Mouse (Mus musculus): ENCODE data around the gene Taldo1. TPM values are rescaled to one million over a fixed set of nuclear protein-coding genes. Genes with fewer than 3 reads are reported as not detected.

The Taldo1 gene
- total and polyA plus RNA-seq, 2 experiments from 2014 or later: 166 to 255 TPM

GRCm38 (mm10) chr7:141423811-141424210 lies 31.8 kb downstream of the Taldo1 start:
- H3K27me3 ChIP-seq (ENCODE audit: insufficient read depth, low read length): no peaks in the 10 kb centered on the region
- H3K27ac ChIP-seq (ENCODE audit: low read depth, low read length): no peak overlapping the region
- TF ChIP-seq CTCF (IDR thresholded peaks at IDR 0.05): no peak
- H3K4me1 ChIP-seq (ENCODE audit: insufficient read depth, low read length): peaks cover 7% of the 10 kb centered on the region
- ATAC-seq (ENCODE audit: low FRiP score): no peak
- no peak overlapping the region for H3K4me3 ChIP-seq (ENCODE audit: low read depth, low read length)
- peaks cover 14% of the 10 kb centered on the region for H3K36me3 ChIP-seq (ENCODE audit: insufficient read depth, low read length)
- WGBS: 75% methylated on average over 4 of the region's 4 CpGs
- H3K9ac ChIP-seq (replicated peaks; ENCODE audit: low read length, poor library complexity, severe bottlenecking): no peak overlapping the region
- DNase-seq (ENCODE audit: low spot score): no peak
- no peak overlapping the region for H3K4me2 ChIP-seq (ENCODE audit: low read depth, low read length, poor library complexity, severe bottlenecking)
- H3K9me3 ChIP-seq (ENCODE audit: low read length): no peaks in the 10 kb centered on the region

- no peak for ATAC-seq (ENCODE audit: low FRiP score)
- no peak for TF ChIP-seq CTCF (IDR thresholded peaks at IDR 0.05)
- Histone ChIP-seq H3K4me1 (ENCODE audit: insufficient read depth, low read length) (peaks cover 11% of the 10 kb centered on the region), H3K27me3 (ENCODE audit: insufficient read depth, low read length) (no peaks in the 10 kb centered on the region), H3K27ac (ENCODE audit: low read depth, low read length) (no peak overlapping the region), H3K36me3 (ENCODE audit: insufficient read depth, low read length) (peaks cover 33% of the 10 kb centered on the region), H3K4me3 (ENCODE audit: low read depth, low read length) (no peak overlapping the region), H3K9me3 (ENCODE audit: low read length) (no peaks in the 10 kb centered on the region), H3K4me2 (ENCODE audit: low read depth, low read length, poor library complexity, severe bottlenecking) (no peak overlapping the region), H3K9ac (replicated peaks; ENCODE audit: low read length, poor library complexity, severe bottlenecking) (no peak overlapping the region)
- DNase-seq (ENCODE audit: low spot score): no peak
- 89% methylated on average over 12 of the region's 12 CpGs for WGBS
Observed at GRCm38 (mm10) chr7:141426948-141427730, 35.1 kb downstream of the Taldo1 start.

GRCm38 (mm10) chr7:141428701-141429100 lies 36.7 kb downstream of the Taldo1 start:
- Histone ChIP-seq H3K4me1 (ENCODE audit: insufficient read depth, low read length) (peaks cover 14% of the 10 kb centered on the region), H3K9ac (replicated peaks; ENCODE audit: low read length, poor library complexity, severe bottlenecking) (peak overlapping the region; percentile 82), H3K9me3 (ENCODE audit: low read length) (no peaks in the 10 kb centered on the region), H3K4me2 (ENCODE audit: low read depth, low read length, poor library complexity, severe bottlenecking) (peak overlapping the region; percentile 85), H3K4me3 (ENCODE audit: low read depth, low read length) (peak overlapping the region; percentile 57), H3K27ac (ENCODE audit: low read depth, low read length) (peak overlapping the region; percentile 81), H3K36me3 (ENCODE audit: insufficient read depth, low read length) (peaks cover 42% of the 10 kb centered on the region), H3K27me3 (ENCODE audit: insufficient read depth, low read length) (no peaks in the 10 kb centered on the region)
- ATAC-seq (ENCODE audit: low FRiP score) (no peak), DNase-seq (ENCODE audit: low spot score) (peak; percentile 15)
- TF ChIP-seq CTCF (IDR thresholded peaks at IDR 0.05): no peak
- WGBS: 49% methylated on average over 5 of the region's 5 CpGs

- Histone ChIP-seq H3K4me1 (ENCODE audit: insufficient read depth, low read length) (peaks cover 18% of the 10 kb centered on the region), H3K27ac (ENCODE audit: low read depth, low read length) (peak within 1 kb of the TSS; percentile 81), H3K9me3 (ENCODE audit: low read length) (no peaks in the 10 kb centered on the region), H3K4me3 (ENCODE audit: low read depth, low read length) (peak within 1 kb of the TSS; percentile 57), H3K4me2 (ENCODE audit: low read depth, low read length, poor library complexity, severe bottlenecking) (peak within 1 kb of the TSS; percentile 85), H3K27me3 (ENCODE audit: insufficient read depth, low read length) (no peaks in the 10 kb centered on the region), H3K36me3 (ENCODE audit: insufficient read depth, low read length) (peaks cover 42% of the 10 kb centered on the region), H3K9ac (replicated peaks; ENCODE audit: low read length, poor library complexity, severe bottlenecking) (peak within 1 kb of the TSS; percentile 82)
- WGBS: 1% methylated on average over 19 of the region's 19 CpGs
- DNase-seq (ENCODE audit: low spot score) (peak; percentile 89), ATAC-seq (ENCODE audit: low FRiP score) (peak; percentile 61)
- peak; percentile 14 for TF ChIP-seq CTCF (IDR thresholded peaks at IDR 0.05)
Observed at GRCm38 (mm10) chr7:141429310-141429709, 37.3 kb downstream of the Taldo1 start, which contains the start of gene Cend1. Gene Cend1, minus strand, starts transcription at chr7:141429491.

GRCm38 (mm10) chr7:141429840-141430584 lies 38.0 kb downstream of the Taldo1 start:
- no peaks in the 10 kb centered on the region for H3K27me3 ChIP-seq (ENCODE audit: insufficient read depth, low read length)
- ATAC-seq (ENCODE audit: low FRiP score) (peak; percentile 18; the same call in 1 of the 2 replicates), DNase-seq (ENCODE audit: low spot score) (no peak)
- 64% methylated on average over 9 of the region's 9 CpGs for WGBS
- no peak overlapping the region for H3K9ac ChIP-seq (replicated peaks; ENCODE audit: low read length, poor library complexity, severe bottlenecking)
- H3K4me1 ChIP-seq (ENCODE audit: insufficient read depth, low read length): peaks cover 21% of the 10 kb centered on the region
- no peaks in the 10 kb centered on the region for H3K9me3 ChIP-seq (ENCODE audit: low read length)
- peak overlapping the region; percentile 57 for H3K4me3 ChIP-seq (ENCODE audit: low read depth, low read length)
- peak overlapping the region; percentile 85 for H3K4me2 ChIP-seq (ENCODE audit: low read depth, low read length, poor library complexity, severe bottlenecking)
- H3K36me3 ChIP-seq (ENCODE audit: insufficient read depth, low read length): peaks cover 42% of the 10 kb centered on the region
- no peak for TF ChIP-seq CTCF (IDR thresholded peaks at IDR 0.05)
- peak overlapping the region; percentile 81; the same call in 1 of the 2 replicates for H3K27ac ChIP-seq (ENCODE audit: low read depth, low read length)
